Mouse (Mus musculus): Measurements from ENCODE around the gene Btrc. TPM values are rescaled to one million over a fixed set of nuclear protein-coding genes. Genes with fewer than 3 reads are reported as not detected.
"Not testable (repeated sequence)": the region's sequence is repeated elsewhere in the genome, so short reads cannot be mapped to it uniquely, and the experiment has no call there.

Gene Btrc
- polyA plus RNA-seq, 1 experiment from 2014 or later, result 34.2 TPM

- no peak overlapping the region for H3K9ac ChIP-seq
- no peak for ATAC-seq (ENCODE audit: extremely low read depth, insufficient number of reproducible peaks, low FRiP score, low TSS enrichment)
- H3K4me3 ChIP-seq, result no peak overlapping the region
- H3K4me1 ChIP-seq, result peaks cover 25% of the 10 kb centered on the region
- H3K27ac ChIP-seq (replicated peaks), result no peak overlapping the region
- no peak overlapping the region for H3K4me2 ChIP-seq
- H3K27me3 ChIP-seq (replicated peaks), result no peaks in the 10 kb centered on the region
- peaks cover 17% of the 10 kb centered on the region for H3K36me3 ChIP-seq
- 53% methylated on average over 4 of the region's 4 CpGs for WGBS
- no peaks in the 10 kb centered on the region for H3K9me3 ChIP-seq
Observed at GRCm38 (mm10) chr19:45428146-45428545, 64.6 kb downstream of the Btrc start.

DNA sequence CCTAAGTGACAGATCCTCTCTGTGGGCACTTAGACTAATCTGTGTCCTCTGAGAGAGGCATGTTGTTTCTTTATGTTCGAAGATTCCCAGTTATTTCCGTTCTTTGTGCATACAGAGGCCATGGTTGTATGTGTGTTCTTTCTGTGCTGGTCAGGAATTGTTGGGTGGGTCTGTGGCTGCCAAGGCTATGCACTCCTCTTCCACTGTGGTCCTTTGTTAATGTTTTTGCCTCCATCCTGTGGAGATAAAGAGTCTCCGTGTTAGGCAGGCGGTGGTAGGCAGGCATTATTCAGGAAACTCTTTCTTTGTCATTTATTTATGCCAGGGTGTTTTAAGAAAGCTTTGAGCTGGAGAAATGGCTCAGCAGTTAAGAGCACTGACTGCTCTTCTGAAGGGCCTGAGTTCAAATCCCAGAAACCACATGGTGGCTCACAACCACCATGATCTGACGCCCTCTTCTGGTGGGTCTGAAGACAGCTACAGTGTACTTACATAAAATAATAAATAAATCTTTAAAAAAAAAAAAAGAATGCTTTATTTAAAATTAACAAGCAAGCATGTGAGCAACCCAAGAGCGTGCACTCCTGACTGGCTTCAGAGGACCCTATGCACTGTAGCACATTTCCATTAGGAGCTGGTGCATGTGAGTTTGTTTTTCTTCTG lies 67.6 kb downstream of the Btrc start:
- H3K4me1 ChIP-seq, result peaks cover 30% of the 10 kb centered on the region
- no peak overlapping the region for H3K27ac ChIP-seq (replicated peaks)
- H3K9ac ChIP-seq, result no peak overlapping the region
- H3K36me3 ChIP-seq, result no peaks in the 10 kb centered on the region
- 70% methylated on average over 6 of the region's 6 CpGs for WGBS
- ATAC-seq (ENCODE audit: extremely low read depth, insufficient number of reproducible peaks, low FRiP score, low TSS enrichment), result no peak
- no peaks in the 10 kb centered on the region for H3K27me3 ChIP-seq (replicated peaks)
- no peak overlapping the region for H3K4me3 ChIP-seq
- H3K9me3 ChIP-seq, result no peaks in the 10 kb centered on the region
- no peak overlapping the region for H3K4me2 ChIP-seq

DNA sequence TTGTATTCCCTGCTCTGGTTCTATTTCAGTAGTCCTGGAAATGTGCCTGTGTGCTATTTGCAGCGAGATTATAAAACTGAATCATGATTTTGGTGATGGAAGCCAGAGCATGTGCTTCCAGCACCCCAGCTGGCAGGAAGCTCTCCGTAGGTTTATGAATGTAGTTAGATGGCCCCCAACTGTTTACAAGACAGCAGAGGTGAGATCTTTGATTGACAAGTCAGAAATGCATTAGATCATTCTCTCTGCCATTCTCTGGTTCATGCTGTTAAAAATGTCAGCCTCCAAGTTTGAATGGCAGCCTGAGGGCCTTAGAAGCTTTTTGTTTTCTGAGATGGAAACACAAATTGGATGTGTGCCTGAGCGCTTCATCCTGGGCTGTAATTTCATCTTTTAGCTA lies 68.8 kb downstream of the Btrc start:
- Histone ChIP-seq H3K4me1 (peaks cover 30% of the 10 kb centered on the region), H3K9me3 (no peaks in the 10 kb centered on the region), H3K4me3 (no peak overlapping the region), H3K27me3 (replicated peaks) (no peaks in the 10 kb centered on the region), H3K4me2 (no peak overlapping the region), H3K36me3 (no peaks in the 10 kb centered on the region; the same call in 1 of the 2 replicates), H3K9ac (no peak overlapping the region), H3K27ac (replicated peaks) (no peak overlapping the region)
- no peak for ATAC-seq (ENCODE audit: extremely low read depth, insufficient number of reproducible peaks, low FRiP score, low TSS enrichment)
- WGBS, result 82% methylated on average over 3 of the region's 3 CpGs

GRCm38 (mm10) chr19:45436019-45436418 lies 72.5 kb downstream of the Btrc start:
- H3K27ac ChIP-seq (replicated peaks); H3K9ac ChIP-seq; H3K27me3 ChIP-seq (replicated peaks); H3K9me3 ChIP-seq; H3K4me3 ChIP-seq; H3K4me2 ChIP-seq; H3K36me3 ChIP-seq: not testable (repeated sequence)
- H3K4me1 ChIP-seq, result peaks cover 24% of the 10 kb centered on the region
- ATAC-seq (ENCODE audit: extremely low read depth, insufficient number of reproducible peaks, low FRiP score, low TSS enrichment), result peak; percentile 58; the same call in 1 of the 2 replicates

- Histone ChIP-seq H3K4me1 (peaks cover 30% of the 10 kb centered on the region), H3K4me3 (no peak overlapping the region), H3K9ac (no peak overlapping the region), H3K4me2 (no peak overlapping the region), H3K36me3 (no peaks in the 10 kb centered on the region; the same call in 1 of the 2 replicates), H3K27me3 (replicated peaks) (no peaks in the 10 kb centered on the region), H3K9me3 (no peaks in the 10 kb centered on the region), H3K27ac (replicated peaks) (no peak overlapping the region)
- 87% methylated on average over 4 of the region's 4 CpGs for WGBS
- no peak for ATAC-seq (ENCODE audit: extremely low read depth, insufficient number of reproducible peaks, low FRiP score, low TSS enrichment)
Observed at GRCm38 (mm10) chr19:45437175-45437574, 73.6 kb downstream of the Btrc start.

DNA sequence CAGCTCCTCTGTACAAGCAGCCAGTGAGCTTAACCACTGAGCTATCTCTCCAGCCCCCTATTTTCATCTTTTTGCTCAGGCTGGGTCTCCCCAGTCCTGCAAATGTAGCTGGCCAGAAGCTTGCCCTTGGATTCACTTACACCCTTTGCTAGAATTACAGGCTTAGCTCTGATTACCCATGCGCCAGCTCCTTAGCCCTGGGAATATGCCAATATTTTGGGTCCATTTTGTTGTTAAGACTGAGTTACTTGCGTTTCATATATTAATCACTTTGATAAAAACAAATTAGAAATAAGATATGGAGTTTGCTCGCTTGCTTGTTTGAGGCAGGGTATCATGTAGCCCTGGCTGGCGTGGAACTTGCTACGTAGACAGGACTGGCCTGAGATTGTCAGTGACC lies 74.7 kb downstream of the Btrc start:
- H3K27ac ChIP-seq (replicated peaks), result no peak overlapping the region
- 87% methylated on average over 5 of the region's 5 CpGs for WGBS

DNA sequence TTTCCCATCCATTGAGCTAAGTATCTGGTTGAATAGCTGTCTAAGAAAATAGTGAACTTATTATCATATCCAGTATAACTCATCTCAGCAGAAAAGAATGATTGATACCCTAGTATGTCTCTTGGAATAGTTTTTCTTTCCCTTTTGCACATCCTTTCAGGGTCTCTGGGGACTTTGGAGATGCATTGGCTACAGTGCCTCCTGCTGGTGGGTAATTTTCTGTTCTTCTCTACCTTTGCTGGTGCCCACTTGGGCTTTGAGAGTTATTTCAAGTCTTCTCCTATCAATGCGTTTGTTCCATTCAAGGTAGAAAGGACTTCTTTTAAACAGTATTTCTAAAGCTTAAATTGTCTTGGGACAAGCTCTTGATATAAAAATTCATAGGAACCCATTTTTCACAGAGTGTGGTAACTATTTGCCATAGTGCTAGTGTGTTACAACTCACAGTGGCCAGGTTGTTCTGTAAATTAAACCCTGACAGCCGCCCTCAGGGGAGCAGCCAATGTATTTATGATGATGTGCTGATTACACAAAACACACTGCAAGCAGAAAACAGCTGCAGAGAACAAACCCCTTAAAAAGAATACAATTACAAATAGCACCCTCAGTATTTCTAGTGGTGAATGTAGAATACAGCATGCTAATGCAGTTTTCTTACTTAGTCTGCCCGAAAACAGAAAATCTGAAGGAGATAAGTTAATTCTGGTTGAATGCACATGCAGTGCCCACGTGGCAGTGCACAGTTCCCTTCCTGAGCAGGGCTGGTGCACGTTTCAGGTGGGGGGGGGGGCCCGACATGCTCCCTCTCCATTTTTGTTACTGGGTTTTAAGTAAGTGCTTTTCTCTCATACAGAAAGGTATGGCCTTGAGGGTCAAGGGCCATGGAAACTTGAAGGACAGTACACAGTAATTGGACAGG lies 75.7 kb downstream of the Btrc start:
- Histone ChIP-seq H3K4me2 (no peak overlapping the region), H3K36me3 (no peaks in the 10 kb centered on the region; the same call in 1 of the 2 replicates), H3K9ac (no peak overlapping the region), H3K4me1 (peaks cover 25% of the 10 kb centered on the region), H3K4me3 (no peak overlapping the region), H3K27me3 (replicated peaks) (no peaks in the 10 kb centered on the region), H3K9me3 (no peaks in the 10 kb centered on the region), H3K27ac (replicated peaks) (no peak overlapping the region)
- ATAC-seq (ENCODE audit: extremely low read depth, insufficient number of reproducible peaks, low FRiP score, low TSS enrichment), result no peak
- 65% methylated on average over 6 of the region's 6 CpGs for WGBS

More for the DNA sequence above, 74.7 kb downstream of the Btrc start:
- H3K4me1 ChIP-seq, result peaks cover 25% of the 10 kb centered on the region
- no peaks in the 10 kb centered on the region for H3K9me3 ChIP-seq
- H3K4me3 ChIP-seq, result no peak overlapping the region
- no peak overlapping the region for H3K4me2 ChIP-seq
- no peaks in the 10 kb centered on the region for H3K27me3 ChIP-seq (replicated peaks)
- H3K36me3 ChIP-seq, result no peaks in the 10 kb centered on the region; the same call in 1 of the 2 replicates
- no peak overlapping the region for H3K9ac ChIP-seq
- no peak for ATAC-seq (ENCODE audit: extremely low read depth, insufficient number of reproducible peaks, low FRiP score, low TSS enrichment)

DNA sequence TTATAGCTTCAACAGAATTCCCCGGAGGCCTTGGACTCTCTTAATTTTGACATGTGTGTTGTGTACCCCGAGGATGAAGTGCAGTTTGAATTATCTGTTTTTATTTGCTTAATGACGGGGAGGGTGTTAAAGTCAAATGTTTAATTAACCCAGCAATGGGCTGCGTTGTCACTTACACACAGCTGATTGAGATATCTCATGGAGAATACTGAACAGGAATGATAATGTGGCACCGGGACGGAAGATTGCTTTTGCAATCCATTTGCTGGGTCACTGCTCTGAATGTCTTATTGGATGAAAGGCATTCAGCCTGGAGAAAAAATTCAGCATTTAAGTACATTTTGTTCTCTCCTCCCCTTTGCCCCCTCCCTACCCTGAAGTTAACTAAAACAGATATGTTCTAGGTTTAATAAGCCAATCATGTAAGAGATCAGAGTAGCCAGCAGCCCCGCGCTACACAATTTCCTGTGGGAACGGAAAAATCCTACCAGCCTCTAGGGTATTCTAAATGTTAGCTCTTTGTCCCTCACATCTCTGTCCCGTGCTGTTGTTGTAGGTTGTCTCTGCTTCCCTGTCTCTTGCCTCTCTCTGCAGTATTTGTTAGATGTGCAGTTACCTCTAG lies 77.1 kb downstream of the Btrc start:
- ATAC-seq (ENCODE audit: extremely low read depth, insufficient number of reproducible peaks, low FRiP score, low TSS enrichment), result no peak
- 55% methylated on average over 10 of the region's 10 CpGs for WGBS
- Histone ChIP-seq H3K4me1 (peaks cover 26% of the 10 kb centered on the region), H3K4me3 (no peak overlapping the region), H3K27me3 (replicated peaks) (no peaks in the 10 kb centered on the region), H3K9ac (peak overlapping the region; percentile 53), H3K36me3 (no peaks in the 10 kb centered on the region; the same call in 1 of the 2 replicates), H3K9me3 (no peaks in the 10 kb centered on the region), H3K4me2 (peak overlapping the region; percentile 0; the same call in 1 of the 2 replicates), H3K27ac (replicated peaks) (peak overlapping the region; percentile 82)

DNA sequence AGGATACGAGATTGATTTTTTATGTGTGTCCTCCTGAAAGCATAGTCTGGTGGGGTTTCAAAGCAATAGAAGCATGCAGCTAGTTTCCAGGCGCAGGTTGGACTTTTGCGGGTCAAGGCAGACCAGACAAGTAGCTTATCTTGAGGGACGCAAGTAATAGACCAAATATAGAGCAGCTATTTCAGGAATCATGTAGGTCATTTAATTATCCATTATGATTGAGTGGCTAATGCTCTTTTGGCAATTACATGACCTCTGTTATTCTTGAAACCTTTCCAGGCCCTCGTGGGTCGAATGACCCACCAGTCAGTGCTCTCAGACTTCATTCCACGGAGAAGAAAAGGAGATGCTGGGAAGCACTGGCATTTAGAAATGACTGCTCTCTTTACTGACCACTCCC lies 78.2 kb downstream of the Btrc start:
- Histone ChIP-seq H3K27ac (replicated peaks) (peak overlapping the region; percentile 82), H3K27me3 (replicated peaks) (no peaks in the 10 kb centered on the region), H3K4me1 (peaks cover 26% of the 10 kb centered on the region), H3K4me2 (peak overlapping the region; percentile 54), H3K36me3 (no peaks in the 10 kb centered on the region; the same call in 1 of the 2 replicates), H3K9me3 (no peaks in the 10 kb centered on the region), H3K4me3 (no peak overlapping the region), H3K9ac (peak overlapping the region; percentile 47; the same call in 1 of the 2 replicates)
- no peak for ATAC-seq (ENCODE audit: extremely low read depth, insufficient number of reproducible peaks, low FRiP score, low TSS enrichment)
- WGBS, result 22% methylated on average over 7 of the region's 7 CpGs

DNA sequence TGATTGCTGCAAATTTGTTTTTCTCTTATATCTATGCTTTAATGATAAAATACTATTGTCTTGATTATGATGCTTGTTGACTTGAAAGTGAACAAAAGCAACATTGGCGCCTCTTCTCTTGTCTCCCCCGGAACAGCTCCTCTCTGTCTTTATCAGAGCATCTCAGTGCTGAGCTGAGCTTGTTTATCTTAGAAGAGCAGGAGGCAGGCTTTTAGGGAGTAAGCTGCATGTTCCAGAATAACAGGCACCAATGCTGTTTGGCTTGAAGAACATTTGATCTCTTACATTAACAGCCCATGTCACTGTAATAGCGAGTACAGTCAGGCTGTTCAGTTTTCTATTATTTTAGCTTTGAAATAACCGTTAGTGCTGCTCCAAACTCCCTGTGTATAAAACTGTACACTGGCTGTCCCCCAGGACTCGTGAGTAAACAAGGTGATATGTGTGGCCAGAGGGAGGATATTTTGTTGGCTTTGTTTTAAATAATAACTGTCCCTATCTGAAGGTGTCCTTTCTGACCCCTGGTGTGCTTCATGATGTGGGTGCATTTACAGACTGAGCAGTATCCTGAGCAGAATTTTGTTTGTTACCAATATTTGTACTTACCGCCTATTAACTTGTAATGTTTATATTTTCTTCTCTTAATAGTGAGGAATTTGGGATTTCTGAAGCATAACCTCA lies 81.9 kb downstream of the Btrc start:
- H3K27me3 ChIP-seq (replicated peaks), result no peaks in the 10 kb centered on the region
- H3K4me2 ChIP-seq, result peak overlapping the region; percentile 42
- no peaks in the 10 kb centered on the region for H3K36me3 ChIP-seq
- peaks cover 30% of the 10 kb centered on the region for H3K4me1 ChIP-seq
- peak overlapping the region; percentile 15; the same call in 1 of the 2 replicates for H3K4me3 ChIP-seq
- H3K9me3 ChIP-seq, result no peaks in the 10 kb centered on the region
- WGBS, result 42% methylated on average over 6 of the region's 6 CpGs
- peak; percentile 73; the same call in 1 of the 2 replicates for ATAC-seq (ENCODE audit: extremely low read depth, insufficient number of reproducible peaks, low FRiP score, low TSS enrichment)
- H3K9ac ChIP-seq, result peak overlapping the region; percentile 33; the same call in 1 of the 2 replicates
- H3K27ac ChIP-seq (replicated peaks), result peak overlapping the region; percentile 58

DNA sequence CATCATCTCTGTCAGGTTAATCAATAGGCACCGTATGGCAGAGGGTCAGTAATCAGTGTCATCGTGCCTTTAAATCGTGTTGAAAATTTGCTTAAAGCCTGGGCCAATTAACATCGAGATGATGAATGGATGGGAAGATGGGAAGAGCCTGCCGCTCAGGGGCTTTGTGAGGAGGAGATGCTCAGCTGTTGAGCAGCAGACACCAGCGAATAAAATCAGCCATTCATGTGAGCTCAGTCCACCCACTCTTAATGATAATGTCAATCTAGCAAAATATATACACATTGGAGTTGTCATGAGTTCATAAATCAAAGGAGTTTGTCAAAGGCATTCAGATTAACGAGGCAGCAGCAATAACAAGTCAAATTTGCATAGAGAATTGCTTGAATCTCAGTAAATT lies 83.1 kb downstream of the Btrc start:
- peak overlapping the region; percentile 47; the same call in 1 of the 2 replicates for H3K9ac ChIP-seq
- ATAC-seq (ENCODE audit: extremely low read depth, insufficient number of reproducible peaks, low FRiP score, low TSS enrichment), result no peak
- H3K27ac ChIP-seq (replicated peaks), result no peak overlapping the region
- H3K4me3 ChIP-seq, result peak overlapping the region; percentile 26
- H3K36me3 ChIP-seq, result no peaks in the 10 kb centered on the region
- peak overlapping the region; percentile 47 for H3K4me2 ChIP-seq
- no peaks in the 10 kb centered on the region for H3K27me3 ChIP-seq (replicated peaks)
- H3K9me3 ChIP-seq, result no peaks in the 10 kb centered on the region
- peaks cover 20% of the 10 kb centered on the region for H3K4me1 ChIP-seq
- WGBS, result 62% methylated on average over 7 of the region's 7 CpGs
